Mouse (Mus musculus): Measurements from ENCODE around the gene Olfr481. TPM values are rescaled to one million over a fixed set of nuclear protein-coding genes. Genes with fewer than 3 reads are reported as not detected.

The Olfr481 gene
- total RNA-seq (2014; fragmentation: Nextera tagmentation), result not detected in 2 replicates
- not detected in 2 replicates for total RNA-seq (2017)

DNA sequence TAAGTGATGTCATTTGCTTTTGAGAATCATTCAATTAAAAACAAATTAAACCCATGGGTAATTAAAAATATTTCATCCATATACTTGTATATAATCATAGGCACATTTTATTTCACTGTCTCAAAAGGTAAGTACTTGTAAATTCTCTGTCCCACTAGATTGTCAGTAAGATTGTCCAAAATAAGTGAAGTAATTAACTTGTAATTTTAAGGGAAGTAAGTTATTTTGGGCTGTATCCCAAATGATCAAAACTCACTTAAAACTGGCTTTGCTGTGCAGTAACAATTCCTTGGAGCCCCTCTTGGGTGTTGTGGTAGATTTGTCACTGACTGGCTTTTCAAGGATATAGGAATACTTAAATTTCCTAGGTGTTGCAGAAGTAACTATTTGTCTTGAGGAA lies at the start of gene Olfr481:
TSS of gene Olfr481 (plus strand) at position 301 of the 400 bp plus-strand sequence.
- ATAC-seq (replicated peaks; ENCODE audit: low FRiP score, low TSS enrichment, poor library complexity, severe bottlenecking), result no peak

DNA sequence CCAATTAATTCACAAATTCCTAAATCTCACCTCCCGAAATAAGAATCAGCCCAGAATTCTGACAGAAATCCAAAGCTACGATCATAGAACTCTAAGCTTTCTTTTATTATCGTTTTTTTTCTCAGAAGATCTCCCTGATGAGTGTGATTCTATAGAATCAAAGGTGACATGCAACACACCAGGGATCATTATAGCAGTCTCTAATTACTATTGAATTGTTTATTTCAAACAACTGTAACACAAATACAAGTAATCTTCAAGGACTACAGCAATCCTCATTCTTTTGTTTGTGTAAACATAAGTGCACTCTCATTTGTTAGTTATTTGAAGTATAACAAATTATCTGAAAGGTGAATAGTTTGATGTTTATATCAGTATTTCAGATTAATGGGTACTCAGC lies 45.8 kb upstream of the Olfr481 start, which contains the start of gene Olfr478:
TSS of gene Olfr478 (minus strand) at position 101 of the 400 bp plus-strand sequence.
- ATAC-seq (replicated peaks; ENCODE audit: low FRiP score, low TSS enrichment, poor library complexity, severe bottlenecking), result no peak

GRCm38 (mm10) chr7:108050393-108050792 lies 29.3 kb upstream of the Olfr481 start, which contains the start of gene Olfr479:
Gene Olfr479, plus strand, starts transcription at chr7:108050693.
- no peak for ATAC-seq (replicated peaks; ENCODE audit: low FRiP score, low TSS enrichment, poor library complexity, severe bottlenecking)

DNA sequence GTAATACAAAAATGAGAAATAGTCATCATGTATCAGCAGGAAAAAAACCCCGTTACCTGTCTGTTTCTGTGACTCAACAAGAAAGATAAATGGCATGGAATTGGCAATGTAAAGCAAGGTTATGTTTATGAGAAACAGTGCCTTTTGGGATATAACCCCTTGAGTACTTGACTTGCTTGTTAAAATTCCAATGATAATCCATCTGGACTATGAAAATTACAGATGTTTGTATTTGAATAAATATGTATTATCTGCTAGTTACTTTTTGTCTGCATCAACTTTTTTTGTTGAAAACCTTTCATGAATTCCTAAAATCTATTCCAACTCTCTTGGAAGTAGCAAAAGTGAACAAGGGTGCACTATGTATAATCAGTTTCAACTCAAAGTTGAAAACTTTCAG lies 12.4 kb upstream of the Olfr481 start, which contains the start of gene Olfr480:
TSS of gene Olfr480 (minus strand) at position 101 of the 400 bp plus-strand sequence.
- no peak for ATAC-seq (replicated peaks; ENCODE audit: low FRiP score, low TSS enrichment, poor library complexity, severe bottlenecking)

- ATAC-seq (replicated peaks; ENCODE audit: low FRiP score, low TSS enrichment, poor library complexity, severe bottlenecking), result no peak
Observed at GRCm38 (mm10) chr7:108097486-108097885, 17.8 kb downstream of the Olfr481 start, which contains the start of gene Olfr482. Gene Olfr482, minus strand, starts transcription at chr7:108097586.

GRCm38 (mm10) chr7:108100549-108100948 lies 20.9 kb downstream of the Olfr481 start, which contains the start of gene Olfr483:
Gene Olfr483, plus strand, starts transcription at chr7:108100849.
- no peak for ATAC-seq (replicated peaks; ENCODE audit: low FRiP score, low TSS enrichment, poor library complexity, severe bottlenecking)

GRCm38 (mm10) chr7:108120681-108121080 lies 41.0 kb downstream of the Olfr481 start:
- ATAC-seq (replicated peaks; ENCODE audit: low FRiP score, low TSS enrichment, poor library complexity, severe bottlenecking), result no peak

DNA sequence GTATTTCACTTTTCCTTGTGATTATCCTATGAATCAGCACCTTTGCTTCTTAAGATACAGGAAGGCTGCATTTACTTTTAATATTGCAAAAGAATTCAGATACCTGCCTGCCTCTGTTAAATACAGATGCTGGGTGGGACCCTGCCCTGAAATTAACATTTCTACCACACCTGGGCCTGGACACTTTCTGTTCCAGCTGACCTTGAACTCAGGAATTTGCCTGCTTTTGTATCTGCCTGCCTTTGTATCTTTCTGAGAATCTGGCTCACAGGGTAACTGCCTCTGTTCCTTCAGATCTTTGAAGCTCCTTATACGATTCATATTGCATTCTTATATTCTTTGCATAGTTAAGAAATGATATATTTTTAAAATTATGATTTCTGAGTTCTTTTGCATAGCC lies 41.8 kb downstream of the Olfr481 start:
- ATAC-seq (replicated peaks; ENCODE audit: low FRiP score, low TSS enrichment, poor library complexity, severe bottlenecking), result no peak

DNA sequence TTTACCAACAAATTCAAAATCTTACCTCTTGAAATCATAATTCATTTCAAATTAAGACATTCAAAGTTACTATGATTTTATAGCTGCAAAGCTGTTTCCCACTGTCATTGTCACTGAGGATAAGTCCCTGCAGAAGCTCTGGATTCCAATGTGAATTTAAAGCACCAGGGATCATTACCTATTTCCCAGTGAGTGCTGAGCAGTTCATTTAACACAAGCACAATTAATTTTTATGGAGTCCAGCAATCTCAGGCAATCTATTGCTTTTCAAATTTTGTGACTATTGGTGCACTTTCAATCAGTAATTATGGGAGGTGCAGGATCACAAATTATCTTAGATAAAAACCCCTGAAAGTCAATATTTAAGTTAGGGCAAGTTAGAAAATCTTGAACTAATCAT lies 47.7 kb downstream of the Olfr481 start, which contains the start of gene Olfr484:
TSS of gene Olfr484 (minus strand) at position 101 of the 400 bp plus-strand sequence.
- ATAC-seq (replicated peaks; ENCODE audit: low FRiP score, low TSS enrichment, poor library complexity, severe bottlenecking), result no peak

Other genes starting within 250 kb of the Olfr481 start
- gene Olfr470, start 232.4 kb upstream of the Olfr481 start, total RNA-seq (2014; fragmentation: Nextera tagmentation), result not detected in 2 replicates
- gene Olfr470, start 232.4 kb upstream of the Olfr481 start, total RNA-seq (2017), result not detected in 2 replicates
- gene Olfr472, start 182.0 kb upstream of the Olfr481 start, total RNA-seq (2014; fragmentation: Nextera tagmentation), result not detected in 2 replicates
- not detected in 2 replicates for gene Olfr472, start 182.0 kb upstream of the Olfr481 start, total RNA-seq (2017)
- not detected in 2 replicates for gene Olfr473, start 149.4 kb upstream of the Olfr481 start, total RNA-seq (2014; fragmentation: Nextera tagmentation)
- not detected in 2 replicates for gene Olfr473, start 149.4 kb upstream of the Olfr481 start, total RNA-seq (2017)
- gene Olfr474, start 125.2 kb upstream of the Olfr481 start, total RNA-seq (2014; fragmentation: Nextera tagmentation), result not detected in 2 replicates
- not detected in 2 replicates for gene Olfr474, start 125.2 kb upstream of the Olfr481 start, total RNA-seq (2017)
- not detected in 2 replicates for gene Olfr476, start 115.1 kb upstream of the Olfr481 start, total RNA-seq (2014; fragmentation: Nextera tagmentation)
- gene Olfr476, start 115.1 kb upstream of the Olfr481 start, total RNA-seq (2017), result not detected in 2 replicates
- not detected in 2 replicates for gene Olfr477, start 93.2 kb upstream of the Olfr481 start, total RNA-seq (2014; fragmentation: Nextera tagmentation)
- gene Olfr477, start 93.2 kb upstream of the Olfr481 start, total RNA-seq (2017), result not detected in 2 replicates
- not detected in 2 replicates for gene Olfr478, start 45.9 kb upstream of the Olfr481 start, total RNA-seq (2014; fragmentation: Nextera tagmentation)
- gene Olfr478, start 45.9 kb upstream of the Olfr481 start, total RNA-seq (2017), result not detected in 2 replicates
- not detected in 2 replicates for gene Olfr479, start 29.2 kb upstream of the Olfr481 start, total RNA-seq (2014; fragmentation: Nextera tagmentation)
- gene Olfr479, start 29.2 kb upstream of the Olfr481 start, total RNA-seq (2017), result not detected in 2 replicates
- not detected in 2 replicates for gene Olfr480, start 12.5 kb upstream of the Olfr481 start, total RNA-seq (2014; fragmentation: Nextera tagmentation)
- gene Olfr480, start 12.5 kb upstream of the Olfr481 start, total RNA-seq (2017), result not detected in 2 replicates
- gene Olfr482, start 17.7 kb downstream of the Olfr481 start, total RNA-seq (2014; fragmentation: Nextera tagmentation), result not detected in 2 replicates
- gene Olfr482, start 17.7 kb downstream of the Olfr481 start, total RNA-seq (2017), result not detected in 2 replicates
- gene Olfr483, start 21.0 kb downstream of the Olfr481 start, total RNA-seq (2014; fragmentation: Nextera tagmentation), result not detected in 2 replicates
- gene Olfr483, start 21.0 kb downstream of the Olfr481 start, total RNA-seq (2017), result not detected in 2 replicates
- not detected in 2 replicates for gene Olfr484, start 47.6 kb downstream of the Olfr481 start, total RNA-seq (2014; fragmentation: Nextera tagmentation)
- gene Olfr484, start 47.6 kb downstream of the Olfr481 start, total RNA-seq (2017), result not detected in 2 replicates
- not detected in 2 replicates for gene Olfr485, start 80.0 kb downstream of the Olfr481 start, total RNA-seq (2014; fragmentation: Nextera tagmentation)
- not detected in 2 replicates for gene Olfr485, start 80.0 kb downstream of the Olfr481 start, total RNA-seq (2017)
- gene Olfr486, start 92.9 kb downstream of the Olfr481 start, total RNA-seq (2014; fragmentation: Nextera tagmentation), result not detected in 2 replicates
- not detected in 2 replicates for gene Olfr486, start 92.9 kb downstream of the Olfr481 start, total RNA-seq (2017)
- not detected in 2 replicates for gene Olfr487, start 134.8 kb downstream of the Olfr481 start, total RNA-seq (2014; fragmentation: Nextera tagmentation)
- gene Olfr487, start 134.8 kb downstream of the Olfr481 start, total RNA-seq (2017), result not detected in 2 replicates
- not detected in 2 replicates for gene Olfr488, start 178.5 kb downstream of the Olfr481 start, total RNA-seq (2014; fragmentation: Nextera tagmentation)
- gene Olfr488, start 178.5 kb downstream of the Olfr481 start, total RNA-seq (2017), result not detected in 2 replicates
- gene Olfr490, start 209.1 kb downstream of the Olfr481 start, total RNA-seq (2014; fragmentation: Nextera tagmentation), result not detected in 2 replicates
- not detected in 2 replicates for gene Olfr490, start 209.1 kb downstream of the Olfr481 start, total RNA-seq (2017)
- gene Olfr491, start 233.6 kb downstream of the Olfr481 start, total RNA-seq (2014; fragmentation: Nextera tagmentation), result not detected in 2 replicates
- gene Olfr491, start 233.6 kb downstream of the Olfr481 start, total RNA-seq (2017), result not detected in 2 replicates
- gene Olfr492, start 243.8 kb downstream of the Olfr481 start, total RNA-seq (2014; fragmentation: Nextera tagmentation), result not detected in 2 replicates
- gene Olfr492, start 243.8 kb downstream of the Olfr481 start, total RNA-seq (2017), result not detected in 2 replicates

All from megakaryocyte-erythroid progenitor cell, adult 5-6 weeks (primary cell).